Mouse (Mus musculus) limb, embryonic 11.5 days (tissue): ENCODE data around the gene Trmo. TPM values are rescaled to one million over a fixed set of nuclear protein-coding genes. Genes with fewer than 3 reads are reported as not detected.

Experiments
- ATAC-seq: fragments of 200-750 bp; cut with Nextera tagmentation; 2 replicates; pipeline ENCODE4 v1.8.0; 2017; ENCODE audit warnings: low read depth; ENCODE audit not compliant: insufficient number of reproducible peaks, low FRiP score, low TSS enrichment
- DNase-seq: peaks from one replicate; pipeline ENCODE4 v3.0.0-alpha.2; 2015; ENCODE audit warnings: low spot score
- H3K27ac ChIP-seq: fragments of 300-500 bp; sonication (generic); replicated peaks from 2 replicates; pipeline ENCODE4 v1.5.1; 2014; ENCODE audit warnings: low read depth, mild to moderate bottlenecking, low read length
- H3K27me3 ChIP-seq: fragments of 300-500 bp; sonication (generic); 2 replicates; pipeline ENCODE4 v1.6.1; 2014; ENCODE audit warnings: mild to moderate bottlenecking, low read length, mixed read lengths; ENCODE audit not compliant: control insufficient read depth, insufficient read depth
- H3K36me3 ChIP-seq: fragments of 300-500 bp; sonication (generic); 2 replicates; pipeline ENCODE4 v1.6.1; 2014; ENCODE audit warnings: mild to moderate bottlenecking, low read length, moderate library complexity, mixed read lengths; ENCODE audit not compliant: control insufficient read depth, insufficient read depth
- H3K4me1 ChIP-seq: fragments of 300-500 bp; sonication (generic); 2 replicates; pipeline ENCODE4 v1.6.1; 2014; ENCODE audit warnings: low read length, mixed read lengths; ENCODE audit not compliant: control insufficient read depth, insufficient read depth
- H3K4me2 ChIP-seq: fragments of 300-500 bp; sonication (generic); 2 replicates; pipeline ENCODE4 v1.6.1; 2014; ENCODE audit warnings: low read depth, mild to moderate bottlenecking, moderate library complexity; ENCODE audit not compliant: severe bottlenecking
- H3K4me3 ChIP-seq: fragments of 300-500 bp; sonication (generic); 2 replicates; pipeline ENCODE4 v1.5.1; 2014; ENCODE audit warnings: low read depth, low read length
- H3K9ac ChIP-seq: fragments of 300-500 bp; sonication (generic); 2 replicates; pipeline ENCODE4 v1.6.1; 2014; ENCODE audit warnings: mild to moderate bottlenecking, low read length
- H3K9me3 ChIP-seq: fragments of 300-500 bp; sonication (generic); 2 replicates; pipeline ENCODE4 v1.6.1; 2016; ENCODE audit warnings: low read length; ENCODE audit not compliant: control insufficient read depth
- WGBS: fragments of 180-500 bp; shearing (Covaris S2); extraction: QIAGEN DNeasy Blood & Tissue Kit; methylation state at CpG from one replicate; pipeline ENCODE4 v1.1.7; 2014; 5-methylcytosine and 5-hydroxymethylcytosine counted together
- polyA plus RNA-seq: library from polyadenylated mRNA; unstranded; fragments of >200 nt; fragmentation: Nextera tagmentation; extraction: Ambion mirVana; gene quantifications from 2 replicates; pipeline ENCODE4 v1.2.1, GENCODE M21; 2014

Gene Trmo
- 10.2 and 11.0 TPM in 2 replicates for polyA plus RNA-seq

GRCm38 (mm10) chr4:46389013-46389611 lies at the start of gene Trmo:
Trmo (minus strand) TSS chr4:46389437.
- under 1% methylated on average over 56 of the region's 56 CpGs for WGBS
- no peaks in the 10 kb centered on the region for H3K27me3 ChIP-seq

DNA sequence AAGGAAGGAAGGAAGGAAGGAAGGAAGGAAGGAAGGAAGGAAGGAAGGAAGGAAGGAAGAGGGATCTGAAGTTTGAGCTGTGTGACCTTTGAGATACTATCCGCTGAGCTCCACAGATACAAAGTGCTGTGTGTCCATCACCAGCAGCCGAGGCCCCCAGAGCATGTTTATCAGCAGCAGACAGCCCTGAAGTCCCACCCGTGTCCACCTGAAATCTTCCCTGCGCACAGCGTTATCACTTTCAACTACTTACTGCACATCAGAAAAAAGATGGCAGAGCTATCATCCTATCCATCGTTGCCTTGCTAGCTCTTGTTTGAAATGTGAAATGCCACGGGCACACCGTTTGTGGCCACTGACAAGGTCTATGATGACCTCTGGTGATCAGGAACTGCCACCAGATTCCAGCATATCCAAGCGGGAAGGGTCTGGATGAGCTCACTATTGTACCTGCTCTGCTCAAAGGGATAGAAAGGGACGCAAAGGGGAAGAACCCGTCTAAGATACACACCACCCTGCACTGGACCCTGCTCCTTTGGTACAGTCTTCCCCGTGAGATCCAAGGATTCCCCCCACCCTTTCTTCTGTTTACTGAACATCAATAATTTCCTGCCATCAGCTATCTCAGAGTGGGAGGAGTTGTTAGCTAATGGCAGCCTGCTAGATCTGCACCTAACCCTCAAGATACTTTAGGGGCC lies 43.3 kb upstream of the Trmo start:
- H3K36me3 ChIP-seq: no peaks in the 10 kb centered on the region
- H3K4me1 ChIP-seq: no peaks in the 10 kb centered on the region
- ATAC-seq (no peak), DNase-seq (no peak)
- no peak overlapping the region for H3K9ac ChIP-seq
- H3K27ac ChIP-seq: no peak overlapping the region
- no peaks in the 10 kb centered on the region for H3K9me3 ChIP-seq
- 87% methylated on average over 12 of the region's 12 CpGs for WGBS
- H3K4me2 ChIP-seq: no peak overlapping the region
- no peaks in the 10 kb centered on the region for H3K27me3 ChIP-seq
- no peak overlapping the region for H3K4me3 ChIP-seq

More at GRCm38 (mm10) chr4:46389013-46389611, at the start of gene Trmo:
- Histone ChIP-seq H3K9ac (peak within 1 kb of the TSS; percentile 93), H3K4me1 (no peaks in the 10 kb centered on the region), H3K4me2 (peak within 1 kb of the TSS; percentile 40), H3K4me3 (peak within 1 kb of the TSS; percentile 62), H3K9me3 (no peaks in the 10 kb centered on the region), H3K36me3 (no peaks in the 10 kb centered on the region; the same call in 1 of the 2 replicates), H3K27ac (peak within 1 kb of the TSS; percentile 83)
- peak; percentile 98 for DNase-seq
- peak; percentile 98 for ATAC-seq

DNA sequence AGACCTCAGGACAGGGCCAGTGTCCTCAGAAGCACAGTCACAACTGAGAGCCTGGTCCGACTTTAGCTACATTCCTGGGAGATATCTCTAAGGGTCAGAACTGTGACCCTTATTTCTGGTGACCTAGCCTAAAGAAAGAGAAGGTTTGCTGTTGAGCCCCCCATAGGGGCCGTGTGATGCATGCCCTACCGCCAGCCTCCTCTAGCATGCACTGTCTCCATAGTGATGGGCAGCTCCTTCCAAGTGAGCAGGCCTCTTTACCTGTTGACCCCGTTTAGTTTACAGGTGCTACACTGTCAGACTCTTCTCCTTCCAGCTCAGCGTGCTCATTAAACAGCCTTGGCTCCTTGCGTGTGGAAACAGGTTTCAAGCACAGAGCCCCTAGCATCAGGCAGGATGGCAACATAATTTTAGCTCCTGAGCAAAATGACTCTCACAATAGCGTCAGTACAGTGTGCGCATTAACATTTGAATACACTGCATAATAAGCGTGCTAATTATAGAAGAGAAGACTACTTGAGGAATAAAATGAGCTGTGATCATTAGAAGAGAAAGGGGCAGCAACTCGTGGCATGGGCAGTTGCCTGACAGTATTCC lies 39.8 kb upstream of the Trmo start:
- ATAC-seq: no peak
- H3K27ac ChIP-seq: no peak overlapping the region
- no peaks in the 10 kb centered on the region for H3K9me3 ChIP-seq
- no peaks in the 10 kb centered on the region for H3K27me3 ChIP-seq
- no peak for DNase-seq
- H3K4me2 ChIP-seq: no peak overlapping the region
- no peak overlapping the region for H3K9ac ChIP-seq
- WGBS: 68% methylated on average over 10 of the region's 10 CpGs
- H3K4me3 ChIP-seq: no peak overlapping the region
- H3K4me1 ChIP-seq: no peaks in the 10 kb centered on the region
- H3K36me3 ChIP-seq: no peaks in the 10 kb centered on the region

- no peaks in the 10 kb centered on the region for H3K4me1 ChIP-seq
- 58% methylated on average over 8 of the region's 8 CpGs for WGBS
- no peaks in the 10 kb centered on the region for H3K27me3 ChIP-seq
- H3K9me3 ChIP-seq: no peaks in the 10 kb centered on the region
- H3K36me3 ChIP-seq: no peaks in the 10 kb centered on the region
- H3K9ac ChIP-seq: no peak overlapping the region
- no peak overlapping the region for H3K4me2 ChIP-seq
- H3K4me3 ChIP-seq: no peak overlapping the region
- no peak overlapping the region for H3K27ac ChIP-seq
- ATAC-seq (no peak), DNase-seq (no peak)
Measured at GRCm38 (mm10) chr4:46422625-46423024, 33.4 kb upstream of the Trmo start.

DNA sequence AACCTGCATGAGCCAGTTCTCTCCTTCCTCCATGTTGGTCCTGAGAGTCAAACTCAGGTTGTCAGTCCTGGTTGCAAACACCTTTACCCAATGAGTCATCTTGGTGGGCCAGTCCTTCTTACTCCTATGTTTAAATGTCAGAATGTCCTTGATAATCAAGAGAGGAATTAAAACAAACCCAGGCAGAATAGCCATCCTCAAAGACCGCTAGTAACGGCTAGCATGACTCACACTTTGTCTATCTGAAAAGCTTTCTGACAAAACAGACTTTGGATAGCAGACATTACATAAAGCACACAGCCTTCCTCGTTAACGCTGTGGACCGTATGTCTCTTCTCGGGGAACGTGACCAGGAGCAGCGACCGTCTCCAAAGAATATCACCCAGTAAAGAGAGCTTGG lies 29.6 kb upstream of the Trmo start:
- 89% methylated on average over 9 of the region's 9 CpGs for WGBS
- no peak overlapping the region for H3K27ac ChIP-seq
- no peaks in the 10 kb centered on the region for H3K4me1 ChIP-seq
- ATAC-seq (no peak), DNase-seq (no peak)
- H3K4me3 ChIP-seq: no peak overlapping the region
- H3K27me3 ChIP-seq: no peaks in the 10 kb centered on the region
- no peak overlapping the region for H3K9ac ChIP-seq
- no peak overlapping the region for H3K4me2 ChIP-seq
- no peaks in the 10 kb centered on the region for H3K9me3 ChIP-seq
- H3K36me3 ChIP-seq: no peaks in the 10 kb centered on the region

GRCm38 (mm10) chr4:46417491-46417890 lies 28.3 kb upstream of the Trmo start:
- Histone ChIP-seq H3K27me3 (no peaks in the 10 kb centered on the region), H3K27ac (no peak overlapping the region), H3K9ac (no peak overlapping the region), H3K4me1 (no peaks in the 10 kb centered on the region), H3K36me3 (no peaks in the 10 kb centered on the region), H3K9me3 (no peaks in the 10 kb centered on the region), H3K4me3 (no peak overlapping the region), H3K4me2 (no peak overlapping the region)
- WGBS: 65% methylated on average over 3 of the region's 3 CpGs
- DNase-seq: no peak
- no peak for ATAC-seq

- H3K9ac ChIP-seq: no peak within 1 kb of the TSS
- ATAC-seq: no peak
Measured at GRCm38 (mm10) chr4:46413406-46413805, 24.2 kb upstream of the Trmo start, which contains the start of gene Hemgn. Hemgn (minus strand) TSS chr4:46413506.

DNA sequence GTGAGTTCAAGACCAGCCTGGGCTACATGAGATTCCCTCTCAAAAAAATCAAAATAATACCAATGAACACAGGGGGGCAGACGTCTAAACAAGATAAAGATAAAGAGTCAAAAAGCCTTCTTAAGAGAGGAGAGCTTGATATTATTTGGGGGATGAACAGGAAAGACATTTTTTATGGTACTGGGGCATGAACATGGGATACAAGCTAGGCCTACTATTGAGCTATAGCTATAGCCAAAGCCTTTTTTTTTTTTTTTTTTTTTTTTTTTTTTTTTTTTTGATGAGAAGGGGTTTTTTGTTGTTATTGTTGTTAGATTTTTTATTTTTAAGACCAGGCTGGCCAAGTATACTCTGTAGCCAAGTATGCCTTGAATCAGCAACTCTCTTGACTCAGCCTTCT lies 22.9 kb upstream of the Trmo start:
- Histone ChIP-seq H3K27me3 (no peaks in the 10 kb centered on the region), H3K27ac (no peak overlapping the region), H3K36me3 (no peaks in the 10 kb centered on the region), H3K9me3 (no peaks in the 10 kb centered on the region), H3K4me2 (no peak overlapping the region), H3K4me3 (no peak overlapping the region), H3K4me1 (no peaks in the 10 kb centered on the region), H3K9ac (no peak overlapping the region)
- WGBS: 62% methylated on average over 1 of the region's 1 CpGs
- DNase-seq (no peak), ATAC-seq (no peak)

More at GRCm38 (mm10) chr4:46413406-46413805, 24.2 kb upstream of the Trmo start, which contains the start of gene Hemgn:
- no peaks in the 10 kb centered on the region for H3K36me3 ChIP-seq
- no peaks in the 10 kb centered on the region for H3K4me1 ChIP-seq
- 81% methylated on average over 7 of the region's 7 CpGs for WGBS
- no peak within 1 kb of the TSS for H3K4me2 ChIP-seq
- H3K27me3 ChIP-seq: no peaks in the 10 kb centered on the region
- H3K4me3 ChIP-seq: no peak within 1 kb of the TSS
- DNase-seq: no peak
- no peak within 1 kb of the TSS for H3K27ac ChIP-seq
- H3K9me3 ChIP-seq: no peaks in the 10 kb centered on the region
